ENCODE assay signal across 29 mouse cellular contexts in the genomic region with DNA sequence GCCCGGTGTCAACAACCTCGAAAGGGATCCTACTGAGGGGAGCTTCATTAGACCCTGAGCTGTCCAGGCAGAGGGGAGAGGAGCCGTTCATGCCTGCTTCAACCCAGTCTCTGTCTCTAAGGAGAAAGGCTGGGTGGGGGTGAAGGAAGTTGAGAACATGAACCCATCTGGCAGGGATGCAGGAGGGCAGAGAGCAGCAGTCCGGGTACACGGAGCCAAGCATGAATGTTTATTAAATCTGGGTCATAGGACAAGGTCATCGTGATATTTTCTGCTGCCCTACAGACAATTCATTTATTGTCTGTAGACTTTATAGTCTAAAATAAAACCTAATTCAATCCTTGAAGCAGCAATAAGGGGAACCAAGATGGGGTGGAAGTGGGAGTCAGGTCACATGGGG.
DNase-seq lines count a peak whose midpoint lies in the region; ATAC-seq and TF ChIP-seq lines count a peak whose summit lies in the region.
"Had no signal": no experiment of that assay in that cellular context is flagged by ENCODE, and none has a peak within 500 bp of the region (broad histone marks: within the 10 kb centered on the region; RNA-seq: fewer than 3 reads in every experiment).

No protein-coding gene starts in this region.

- H3K9me3 ChIP-seq in kidney, embryonic 15.5 days (replicated peaks), result peaks cover 5% of the 10 kb centered on the region; the same call in 1 of the 2 replicates
- no peaks in the 10 kb centered on the region for H3K9me3 ChIP-seq in ES-E14 (ENCODE audit: control insufficient read depth, insufficient read depth, low read depth, low read length)
- H3K9me3 ChIP-seq: embryonic facial prominence, embryonic 13.5 days; forebrain, embryonic 15.5 days; G1E had no signal

- no peak overlapping the region for H3K9ac ChIP-seq in kidney, embryonic 15.5 days
- H3K9ac ChIP-seq in ES-E14 (ENCODE audit: insufficient read depth, low read depth, low read length, poor library complexity, severe bottlenecking), result no peak overlapping the region
- H3K9ac ChIP-seq: embryonic facial prominence, embryonic 13.5 days; forebrain, embryonic 12.5 days; forebrain, embryonic 15.5 days; heart, embryonic 13.5 days; hindbrain, embryonic 14.5 days had no signal

- in situ Hi-C loops in ES-E14 (cut with MboI; ENCODE audit: low sequenced_read_pairs in 2 of 2, unreplicated experiment in 2 of 2), result no loop called here

- no peak for TF ChIP-seq CTCF in kidney, adult 2 months (conservative IDR thresholded peaks at IDR 0.05; ENCODE audit: insufficient read depth, insufficient read length, low read depth, low read length)

- no peaks in the 10 kb centered on the region for H3K36me3 ChIP-seq in kidney, adult 2 months (ENCODE audit: control insufficient read depth, insufficient read depth, low read length)
- no peaks in the 10 kb centered on the region for H3K36me3 ChIP-seq in kidney, embryonic 15.5 days
- H3K36me3 ChIP-seq in ES-E14 (ENCODE audit: control insufficient read depth, insufficient read depth, low read length, poor library complexity, severe bottlenecking), result no peaks in the 10 kb centered on the region
- H3K36me3 ChIP-seq: embryonic facial prominence, embryonic 13.5 days; forebrain, embryonic 12.5 days; forebrain, embryonic 15.5 days; G1E; heart, embryonic 10.5 days; heart, embryonic 13.5 days had no signal

- ATAC-seq in kidney, embryonic 15.5 days (replicated peaks; ENCODE audit: low FRiP score), result no peak
- ATAC-seq: CD4-positive, CD25-positive, alpha-beta regulatory T cell, adult 4 months; forebrain, embryonic 15.5 days; hindbrain, postnatal 0 days; Patski had no signal

- WGBS in kidney, adult 2 months, result 60% methylated on average over 6 of the region's 6 CpGs
- 73% methylated on average over 6 of the region's 6 CpGs for WGBS in kidney, embryonic 15.5 days

- H3K4me2 ChIP-seq in kidney, embryonic 15.5 days, result no peak overlapping the region
- H3K4me2 ChIP-seq: embryonic facial prominence, embryonic 13.5 days; forebrain, embryonic 12.5 days; forebrain, embryonic 15.5 days; heart, embryonic 13.5 days; hindbrain, embryonic 14.5 days had no signal

- H3K4me1 ChIP-seq in kidney, adult 2 months (ENCODE audit: control insufficient read depth, insufficient read depth, low read length), result no peaks in the 10 kb centered on the region
- H3K4me1 ChIP-seq in kidney, embryonic 15.5 days, result peaks cover 4% of the 10 kb centered on the region
- peaks cover 8 to 31% of the 10 kb centered on the region in 2 experiments; a peak in 3 of 4 replicates for H3K4me1 ChIP-seq in ES-E14 (ENCODE audit: control insufficient read depth in 2 of 2, insufficient read depth in 2 of 2, low read length in 2 of 2, poor library complexity in 1 of 2)
- H3K4me1 ChIP-seq: heart, embryonic 13.5 days had no signal

- no peaks in the 10 kb centered on the region for H3K27me3 ChIP-seq in kidney, adult 2 months (replicated peaks; ENCODE audit: control insufficient read depth, insufficient read depth, low read length)
- H3K27me3 ChIP-seq in kidney, embryonic 15.5 days, result peaks cover 27% of the 10 kb centered on the region
- H3K27me3 ChIP-seq: forebrain, embryonic 15.5 days; Patski had no signal

- peak; percentile 58 for DNase-seq in kidney, adult 2 months
- peak; percentile 34 for DNase-seq in kidney, postnatal 14 days
- no peak for DNase-seq in kidney, adult 8-10 months
- no peak for DNase-seq in ES-E14 (ENCODE audit: low read depth, low spot score)
- DNase-seq in heart, adult 18-20 months, result no peak
- DNase-seq: adrenal gland, adult 8-10 months; adrenal gland, postnatal 25 days; cerebellum, adult 11-12 months; cerebellum, adult 8-10 months; cerebellum, postnatal 10 days; cerebellum, postnatal 36 days; embryo, embryonic 11 days; gastrocnemius, postnatal 25 days; heart, adult 2 months; heart, postnatal 14 days; heart, postnatal 4 days had no signal

- no peak overlapping the region for H3K4me3 ChIP-seq in kidney, adult 2 months (ENCODE audit: insufficient read depth, low read depth, low read length)
- H3K4me3 ChIP-seq in kidney, embryonic 15.5 days (replicated peaks), result no peak overlapping the region
- no peak overlapping the region for H3K4me3 ChIP-seq in ES-E14 (ENCODE audit: insufficient read depth in 1 of 2, low read depth in 1 of 2, low read length in 2 of 2, poor library complexity in 1 of 2, severe bottlenecking in 1 of 2)
- H3K4me3 ChIP-seq: embryonic facial prominence, embryonic 10.5 days; embryonic facial prominence, embryonic 13.5 days; erythroblast, embryonic 14.5 days; forebrain, embryonic 12.5 days; forebrain, embryonic 15.5 days; heart, adult 2 months; heart, embryonic 10.5 days; heart, embryonic 13.5 days had no signal

- no peak for TF ChIP-seq POLR2A in kidney, adult 2 months (IDR thresholded peaks at IDR 0.05; ENCODE audit: low read depth, low read length)

- no peak overlapping the region for H3K27ac ChIP-seq in kidney, adult 2 months (ENCODE audit: insufficient read depth, low read depth, low read length)
- H3K27ac ChIP-seq in kidney, embryonic 15.5 days, result no peak overlapping the region
- H3K27ac ChIP-seq in ES-E14 (ENCODE audit: insufficient read depth, low read depth, low read length, poor library complexity, severe bottlenecking), result peak overlapping the region; percentile 74
- H3K27ac ChIP-seq: embryonic facial prominence, embryonic 10.5 days; embryonic facial prominence, embryonic 13.5 days; forebrain, embryonic 12.5 days; forebrain, embryonic 15.5 days; heart, adult 2 months; heart, embryonic 10.5 days; heart, embryonic 13.5 days; hindbrain, embryonic 14.5 days; hindbrain, postnatal 0 days had no signal

TF ChIP-seq in ES-E14, 5 proteins besides CTCF, POLR2A, EP300 and RAD21:
- TF ChIP-seq HCFC1 (IDR thresholded peaks at IDR 0.05; ENCODE audit: borderline replicate concordance, insufficient read depth, low read length), result no peak

Comparison
In these comparisons a context has a peak if more than half of its experiments do, and no peak if none do; other contexts are left out.
1. DNase-seq: peak in kidney, adult 2 months (single experiment) and kidney, postnatal 14 days (single experiment); none in kidney, adult 8-10 months (0 of 2), ES-E14 (single experiment) and heart, adult 18-20 months (0 of 2).